In genomic region chr1:37694417-37694816, GRCm38 (mm10) we compare ENCODE assay signal across 10 mouse cellular contexts. TPM values are rescaled to one million over a fixed set of nuclear protein-coding genes. Genes with fewer than 3 reads are reported as not detected.
A peak's percentile ranks its signal among the peaks of the same experiment; 100 is the strongest.
DNase-seq lines count a peak whose midpoint lies in the region; ATAC-seq and TF ChIP-seq lines count a peak whose summit lies in the region.
"Had no signal": no experiment of that assay in that cellular context is flagged by ENCODE, and none has a peak within 500 bp of the region (broad histone marks: within the 10 kb centered on the region; RNA-seq: fewer than 3 reads in every experiment).

No protein-coding gene starts in this region.

- peak; percentile 96 for ATAC-seq in intestine, embryonic 15.5 days
- no peak for ATAC-seq in forebrain, embryonic 11.5 days (replicated peaks; ENCODE audit: low FRiP score)

- 5% methylated on average over 8 of the region's 8 CpGs for WGBS in cerebellum, adult 2 months
- WGBS in intestine, embryonic 15.5 days: 27% methylated on average over 8 of the region's 8 CpGs
- WGBS in forebrain, embryonic 11.5 days: 26% methylated on average over 8 of the region's 8 CpGs

- TF ChIP-seq POLR2A in cerebellum, adult 2 months (IDR thresholded peaks at IDR 0.05; ENCODE audit: borderline replicate concordance, insufficient read depth, low read length): no peak

- DNase-seq in embryo, embryonic 9.5 days (ENCODE audit: extremely low spot score): peak; percentile 15
- DNase-seq in embryo, embryonic 11 days: no peak
- peak; percentile 71 to 77 for DNase-seq in cerebellum, adult 2 months
- DNase-seq in lung, postnatal 14 days: peak; percentile 42
- no peak for DNase-seq in urinary bladder, postnatal 4 days (ENCODE audit: low spot score in 2 of 2)
- no peak for DNase-seq in adipocyte (ENCODE audit: low spot score)
- DNase-seq in forebrain, embryonic 11.5 days (ENCODE audit: low spot score): no peak

- H3K4me3 ChIP-seq in cerebellum, adult 2 months (replicated peaks; ENCODE audit: insufficient read depth, low read depth, low read length): no peak overlapping the region
- H3K4me3 ChIP-seq in intestine, embryonic 15.5 days (replicated peaks): no peak overlapping the region
- H3K4me3 ChIP-seq in forebrain, embryonic 11.5 days (ENCODE audit: low read depth, low read length): no peak overlapping the region
- H3K4me3 ChIP-seq: embryonic facial prominence, embryonic 13.5 days had no signal

- H3K36me3 ChIP-seq in intestine, embryonic 15.5 days: no peaks in the 10 kb centered on the region
- H3K36me3 ChIP-seq in forebrain, embryonic 11.5 days (ENCODE audit: control insufficient read depth, insufficient read depth, low read length): no peaks in the 10 kb centered on the region
- H3K36me3 ChIP-seq: embryonic facial prominence, embryonic 13.5 days had no signal

- H3K27ac ChIP-seq in cerebellum, adult 2 months (ENCODE audit: insufficient read depth, low read length): peak overlapping the region; percentile 22
- peak overlapping the region; percentile 72 for H3K27ac ChIP-seq in intestine, embryonic 15.5 days
- no peak overlapping the region for H3K27ac ChIP-seq in forebrain, embryonic 11.5 days (ENCODE audit: low read depth, low read length)
- H3K27ac ChIP-seq: embryonic facial prominence, embryonic 13.5 days; hindbrain, embryonic 14.5 days had no signal

- H3K9me3 ChIP-seq in intestine, embryonic 15.5 days: no peaks in the 10 kb centered on the region
- no peaks in the 10 kb centered on the region for H3K9me3 ChIP-seq in forebrain, embryonic 11.5 days (ENCODE audit: control insufficient read depth, low read length)
- H3K9me3 ChIP-seq: embryonic facial prominence, embryonic 13.5 days had no signal

- H3K4me2 ChIP-seq in intestine, embryonic 15.5 days (replicated peaks): 0 out of 2 replicates have a peak overlapping the region, but pooled peaks have one; percentile 19
- H3K4me2 ChIP-seq in forebrain, embryonic 11.5 days (ENCODE audit: low read depth, low read length, severe bottlenecking): no peak overlapping the region
- H3K4me2 ChIP-seq: embryonic facial prominence, embryonic 13.5 days; hindbrain, embryonic 14.5 days had no signal

- H3K27me3 ChIP-seq in cerebellum, adult 2 months (ENCODE audit: control insufficient read depth, insufficient read depth, low read length): no peaks in the 10 kb centered on the region
- H3K27me3 ChIP-seq in intestine, embryonic 15.5 days (replicated peaks): no peaks in the 10 kb centered on the region
- no peaks in the 10 kb centered on the region for H3K27me3 ChIP-seq in forebrain, embryonic 11.5 days (ENCODE audit: control insufficient read depth, insufficient read depth, low read length)

- H3K9ac ChIP-seq in intestine, embryonic 15.5 days: no peak overlapping the region
- no peak overlapping the region for H3K9ac ChIP-seq in forebrain, embryonic 11.5 days (ENCODE audit: low read length)
- H3K9ac ChIP-seq: embryonic facial prominence, embryonic 13.5 days; hindbrain, embryonic 14.5 days had no signal

- TF ChIP-seq CTCF in cerebellum, adult 2 months (IDR thresholded peaks at IDR 0.05; ENCODE audit: borderline replicate concordance, insufficient read depth, low read depth, low read length): no peak

- peaks cover 37% of the 10 kb centered on the region for H3K4me1 ChIP-seq in cerebellum, adult 2 months (ENCODE audit: control insufficient read depth, insufficient read depth, low read length)
- 0 out of 2 replicates have a peak, but pooled peaks cover 5% of the 10 kb centered on the region for H3K4me1 ChIP-seq in intestine, embryonic 15.5 days (replicated peaks)
- H3K4me1 ChIP-seq in forebrain, embryonic 11.5 days (replicated peaks; ENCODE audit: control insufficient read depth, insufficient read depth, low read length): no peaks in the 10 kb centered on the region

RNA-seq across cellular contexts. Expression of gene 2010300C02Rik, which starts 25.5 kb away (rescaled TPM):
- 21.7 and 24.0 TPM in 2 replicates for polyA plus RNA-seq in cerebellum, adult 2 months (2012; rRNA removed)
- polyA plus RNA-seq in intestine, embryonic 15.5 days (2015; fragmentation: Nextera tagmentation; extraction: Ambion mirVana): 14.0 and 14.2 TPM in 2 replicates
- 0.68 and 0.86 TPM in 2 replicates for polyA plus RNA-seq in forebrain, embryonic 11.5 days (2014; fragmentation: Nextera tagmentation; extraction: Ambion mirVana)

Comparison
In these comparisons a context has a peak if more than half of its experiments do, and no peak if none do; other contexts are left out.
1. DNase-seq: peak in embryo, embryonic 9.5 days (single experiment), cerebellum, adult 2 months (2 of 2) and lung, postnatal 14 days (single experiment); none in embryo, embryonic 11 days (single experiment), urinary bladder, postnatal 4 days (0 of 2), adipocyte (single experiment) and forebrain, embryonic 11.5 days (single experiment).